Mouse (Mus musculus): ENCODE data around the gene Galnt14. TPM values are rescaled to one million over a fixed set of nuclear protein-coding genes. Genes with fewer than 3 reads are reported as not detected.

Gene Galnt14
- polyA plus RNA-seq, 1 experiment from 2014 or later: not detected

GRCm38 (mm10) chr17:73671921-73672320 is 38.3 kb downstream of the Galnt14 start:
- H3K4me1 ChIP-seq (ENCODE audit: control insufficient read depth, low read depth, low read length): no peaks in the 10 kb centered on the region

GRCm38 (mm10) chr17:73670048-73670447 is 40.2 kb downstream of the Galnt14 start:
- WGBS (ENCODE audit: insufficient replicate concordance): 58% methylated on average over 2 of the region's 2 CpGs
- no peaks in the 10 kb centered on the region for H3K4me1 ChIP-seq (ENCODE audit: control insufficient read depth, low read depth, low read length)
- H3K36me3 ChIP-seq (ENCODE audit: control insufficient read depth, insufficient read depth): no peaks in the 10 kb centered on the region
- H3K9ac ChIP-seq (ENCODE audit: low read depth, low read length): no peak overlapping the region
- no peak overlapping the region for H3K27ac ChIP-seq (ENCODE audit: low read length)
- no peak overlapping the region for H3K4me3 ChIP-seq (ENCODE audit: low read depth, low read length)
- H3K27me3 ChIP-seq (ENCODE audit: control insufficient read depth, insufficient read depth, low read depth, low read length): no peaks in the 10 kb centered on the region
- no peaks in the 10 kb centered on the region for H3K9me3 ChIP-seq (replicated peaks; ENCODE audit: control insufficient read depth, low read length)
- no peak overlapping the region for H3K4me2 ChIP-seq (ENCODE audit: low read depth, low read length)
- ATAC-seq (ENCODE audit: low read depth): no peak

More at GRCm38 (mm10) chr17:73671921-73672320, 38.3 kb downstream of the Galnt14 start:
- Histone ChIP-seq H3K27ac (ENCODE audit: low read length) (no peak overlapping the region), H3K4me2 (ENCODE audit: low read depth, low read length) (no peak overlapping the region), H3K27me3 (ENCODE audit: control insufficient read depth, insufficient read depth, low read depth, low read length) (no peaks in the 10 kb centered on the region), H3K9me3 (replicated peaks; ENCODE audit: control insufficient read depth, low read length) (no peaks in the 10 kb centered on the region), H3K36me3 (ENCODE audit: control insufficient read depth, insufficient read depth) (no peaks in the 10 kb centered on the region), H3K4me3 (ENCODE audit: low read depth, low read length) (no peak overlapping the region), H3K9ac (ENCODE audit: low read depth, low read length) (no peak overlapping the region)
- 57% methylated on average over 5 of the region's 5 CpGs for WGBS (ENCODE audit: insufficient replicate concordance)
- no peak for ATAC-seq (ENCODE audit: low read depth)

GRCm38 (mm10) chr17:73668996-73669395 is 41.3 kb downstream of the Galnt14 start:
- no peaks in the 10 kb centered on the region for H3K4me1 ChIP-seq (ENCODE audit: control insufficient read depth, low read depth, low read length)
- H3K4me2 ChIP-seq (ENCODE audit: low read depth, low read length): no peak overlapping the region
- H3K27ac ChIP-seq (ENCODE audit: low read length): no peak overlapping the region
- no peak overlapping the region for H3K4me3 ChIP-seq (ENCODE audit: low read depth, low read length)
- no peaks in the 10 kb centered on the region for H3K9me3 ChIP-seq (replicated peaks; ENCODE audit: control insufficient read depth, low read length)
- WGBS (ENCODE audit: insufficient replicate concordance): 67% methylated on average over 1 of the region's 1 CpGs
- H3K36me3 ChIP-seq (ENCODE audit: control insufficient read depth, insufficient read depth): no peaks in the 10 kb centered on the region
- H3K9ac ChIP-seq (ENCODE audit: low read depth, low read length): no peak overlapping the region
- ATAC-seq (ENCODE audit: low read depth): no peak
- H3K27me3 ChIP-seq (ENCODE audit: control insufficient read depth, insufficient read depth, low read depth, low read length): no peaks in the 10 kb centered on the region

DNA sequence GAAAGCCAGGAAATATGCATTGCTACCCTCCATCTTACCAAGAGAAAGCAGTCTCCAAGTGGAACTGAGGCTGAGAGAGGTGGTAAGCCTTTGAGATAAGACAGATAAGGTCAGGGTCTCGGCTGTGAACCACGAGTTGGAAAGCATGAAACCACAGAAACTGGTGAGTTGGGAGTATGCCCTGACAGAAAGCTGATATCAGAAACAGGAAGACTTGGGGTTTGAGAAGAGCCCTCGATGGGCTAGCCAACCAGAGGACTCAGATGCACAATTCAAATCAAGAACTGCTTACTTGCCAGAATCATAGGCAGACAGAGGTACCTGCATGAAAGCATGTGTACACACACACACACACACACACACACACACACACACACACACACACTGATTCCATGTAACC is 47.0 kb downstream of the Galnt14 start:
- H3K4me1 ChIP-seq (ENCODE audit: control insufficient read depth, low read depth, low read length): no peaks in the 10 kb centered on the region
- H3K9ac ChIP-seq (ENCODE audit: low read depth, low read length): no peak overlapping the region
- ATAC-seq (ENCODE audit: low read depth): no peak
- no peak overlapping the region for H3K4me3 ChIP-seq (ENCODE audit: low read depth, low read length)
- H3K27me3 ChIP-seq (ENCODE audit: control insufficient read depth, insufficient read depth, low read depth, low read length): no peaks in the 10 kb centered on the region
- no peak overlapping the region for H3K4me2 ChIP-seq (ENCODE audit: low read depth, low read length)
- H3K9me3 ChIP-seq (replicated peaks; ENCODE audit: control insufficient read depth, low read length): no peaks in the 10 kb centered on the region
- no peak overlapping the region for H3K27ac ChIP-seq (ENCODE audit: low read length)
- H3K36me3 ChIP-seq (ENCODE audit: control insufficient read depth, insufficient read depth): no peaks in the 10 kb centered on the region
- WGBS (ENCODE audit: insufficient replicate concordance): 10% methylated on average over 3 of the region's 3 CpGs

DNA sequence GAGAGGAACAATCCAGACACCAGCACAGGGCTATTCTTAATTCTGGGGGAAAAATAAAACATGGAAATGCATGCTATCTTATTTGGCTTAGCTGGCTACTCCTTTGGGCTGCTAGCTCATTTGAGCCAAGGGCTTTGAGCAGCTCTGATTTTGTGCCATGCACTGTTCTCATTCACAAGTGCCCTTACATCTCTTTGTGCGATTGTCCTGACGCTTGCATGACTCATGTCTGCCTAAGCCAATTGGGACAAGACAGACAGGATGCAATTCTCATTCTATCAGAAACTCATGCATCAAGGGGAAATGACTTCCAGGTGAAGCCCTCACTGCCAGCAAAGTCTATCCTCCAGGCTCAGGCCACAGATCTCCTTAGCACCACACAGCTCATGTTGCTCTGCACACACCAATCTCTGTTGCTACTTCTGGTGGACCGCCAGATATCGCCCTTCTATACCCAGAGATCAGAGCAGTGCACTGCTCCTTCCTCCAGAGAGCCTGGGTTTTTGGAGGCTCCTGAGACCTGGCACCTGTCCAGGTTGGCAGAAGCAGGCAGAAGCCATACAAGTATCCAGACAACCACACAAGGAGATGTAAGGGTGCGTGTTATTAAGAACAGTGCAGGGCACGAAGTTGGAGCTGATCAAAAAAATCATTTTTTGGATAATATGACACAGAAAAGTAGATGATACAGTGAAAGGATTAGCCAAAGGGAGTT is 51.4 kb downstream of the Galnt14 start:
- Histone ChIP-seq H3K4me1 (ENCODE audit: control insufficient read depth, low read depth, low read length) (no peaks in the 10 kb centered on the region), H3K27ac (ENCODE audit: low read length) (no peak overlapping the region), H3K9ac (ENCODE audit: low read depth, low read length) (no peak overlapping the region), H3K27me3 (ENCODE audit: control insufficient read depth, insufficient read depth, low read depth, low read length) (no peaks in the 10 kb centered on the region), H3K9me3 (replicated peaks; ENCODE audit: control insufficient read depth, low read length) (no peaks in the 10 kb centered on the region), H3K4me2 (ENCODE audit: low read depth, low read length) (no peak overlapping the region), H3K4me3 (ENCODE audit: low read depth, low read length) (no peak overlapping the region), H3K36me3 (ENCODE audit: control insufficient read depth, insufficient read depth) (no peaks in the 10 kb centered on the region)
- no peak for ATAC-seq (ENCODE audit: low read depth)
- 69% methylated on average over 6 of the region's 6 CpGs for WGBS (ENCODE audit: insufficient replicate concordance)

GRCm38 (mm10) chr17:73656373-73656772 is 53.9 kb downstream of the Galnt14 start:
- Histone ChIP-seq H3K9ac (ENCODE audit: low read depth, low read length) (no peak overlapping the region), H3K4me2 (ENCODE audit: low read depth, low read length) (no peak overlapping the region), H3K4me3 (ENCODE audit: low read depth, low read length) (no peak overlapping the region), H3K27ac (ENCODE audit: low read length) (no peak overlapping the region), H3K36me3 (ENCODE audit: control insufficient read depth, insufficient read depth) (no peaks in the 10 kb centered on the region), H3K27me3 (ENCODE audit: control insufficient read depth, insufficient read depth, low read depth, low read length) (no peaks in the 10 kb centered on the region), H3K4me1 (ENCODE audit: control insufficient read depth, low read depth, low read length) (no peaks in the 10 kb centered on the region), H3K9me3 (replicated peaks; ENCODE audit: control insufficient read depth, low read length) (no peaks in the 10 kb centered on the region)
- WGBS (ENCODE audit: insufficient replicate concordance): 18% methylated on average over 3 of the region's 3 CpGs
- no peak for ATAC-seq (ENCODE audit: low read depth)

DNA sequence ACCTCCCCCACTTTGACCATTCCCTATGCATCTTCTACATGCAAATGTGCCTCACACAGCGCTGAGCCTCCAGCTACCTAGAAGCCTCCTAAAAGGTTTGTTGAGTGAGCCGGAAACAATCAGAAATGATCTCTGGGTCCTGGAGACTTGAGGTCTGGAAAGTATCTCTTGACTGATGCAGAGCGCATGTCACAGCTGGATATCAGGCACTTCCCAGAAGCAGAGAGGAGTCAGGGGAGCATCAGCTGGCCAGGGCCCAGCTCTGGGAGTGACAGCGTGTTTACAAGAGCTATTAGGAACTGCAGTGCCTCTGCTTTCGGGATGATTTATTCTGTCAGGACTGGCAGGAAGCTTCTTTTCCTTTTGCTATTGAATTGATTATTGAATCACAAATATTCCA is 56.0 kb downstream of the Galnt14 start:
- 41% methylated on average over 5 of the region's 5 CpGs for WGBS (ENCODE audit: insufficient replicate concordance)
- Histone ChIP-seq H3K9me3 (replicated peaks; ENCODE audit: control insufficient read depth, low read length) (no peaks in the 10 kb centered on the region), H3K27ac (ENCODE audit: low read length) (no peak overlapping the region), H3K4me1 (ENCODE audit: control insufficient read depth, low read depth, low read length) (no peaks in the 10 kb centered on the region), H3K4me3 (ENCODE audit: low read depth, low read length) (no peak overlapping the region), H3K27me3 (ENCODE audit: control insufficient read depth, insufficient read depth, low read depth, low read length) (no peaks in the 10 kb centered on the region), H3K4me2 (ENCODE audit: low read depth, low read length) (no peak overlapping the region), H3K36me3 (ENCODE audit: control insufficient read depth, insufficient read depth) (no peaks in the 10 kb centered on the region), H3K9ac (ENCODE audit: low read depth, low read length) (no peak overlapping the region)
- ATAC-seq (ENCODE audit: low read depth): no peak

GRCm38 (mm10) chr17:73649371-73649770 is 60.9 kb downstream of the Galnt14 start:
- ATAC-seq (ENCODE audit: low read depth): no peak
- Histone ChIP-seq H3K27me3 (ENCODE audit: control insufficient read depth, insufficient read depth, low read depth, low read length) (no peaks in the 10 kb centered on the region), H3K4me2 (ENCODE audit: low read depth, low read length) (no peak overlapping the region), H3K36me3 (ENCODE audit: control insufficient read depth, insufficient read depth) (no peaks in the 10 kb centered on the region), H3K27ac (ENCODE audit: low read length) (no peak overlapping the region), H3K9ac (ENCODE audit: low read depth, low read length) (no peak overlapping the region), H3K4me3 (ENCODE audit: low read depth, low read length) (no peak overlapping the region), H3K9me3 (replicated peaks; ENCODE audit: control insufficient read depth, low read length) (no peaks in the 10 kb centered on the region), H3K4me1 (ENCODE audit: control insufficient read depth, low read depth, low read length) (no peaks in the 10 kb centered on the region)
- WGBS (ENCODE audit: insufficient replicate concordance): 52% methylated on average over 6 of the region's 6 CpGs

DNA sequence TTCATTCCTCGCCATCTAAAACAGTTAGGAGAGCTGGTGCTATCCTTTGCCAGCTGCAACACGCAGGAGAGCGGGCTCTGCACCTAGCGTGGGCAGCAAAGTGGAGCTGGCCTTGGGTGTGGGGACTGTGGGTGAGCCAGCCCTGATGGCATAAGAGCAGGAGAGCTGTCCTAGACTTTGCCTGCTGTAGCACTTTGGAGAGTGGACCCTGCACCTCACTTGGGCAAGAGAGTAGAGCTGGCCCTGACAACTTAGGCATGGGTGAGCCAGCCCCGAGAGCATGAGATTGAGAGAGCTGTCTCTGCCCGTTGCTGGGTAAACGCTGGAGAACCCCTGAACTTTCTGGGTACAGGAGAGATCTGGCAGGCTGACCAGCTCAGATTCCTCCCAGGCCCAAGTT is 68.6 kb downstream of the Galnt14 start:
- Histone ChIP-seq H3K27ac (ENCODE audit: low read length) (no peak overlapping the region), H3K9me3 (replicated peaks; ENCODE audit: control insufficient read depth, low read length) (no peaks in the 10 kb centered on the region), H3K4me3 (ENCODE audit: low read depth, low read length) (no peak overlapping the region), H3K4me1 (ENCODE audit: control insufficient read depth, low read depth, low read length) (no peaks in the 10 kb centered on the region), H3K4me2 (ENCODE audit: low read depth, low read length) (no peak overlapping the region), H3K36me3 (ENCODE audit: control insufficient read depth, insufficient read depth) (no peaks in the 10 kb centered on the region), H3K27me3 (ENCODE audit: control insufficient read depth, insufficient read depth, low read depth, low read length) (no peaks in the 10 kb centered on the region), H3K9ac (ENCODE audit: low read depth, low read length) (no peak overlapping the region)
- no peak for ATAC-seq (ENCODE audit: low read depth)
- 67% methylated on average over 7 of the region's 7 CpGs for WGBS (ENCODE audit: insufficient replicate concordance)

Data from liver, embryonic 16.5 days (tissue).